Mouse (Mus musculus): ENCODE measurements around the gene Arhgap19. TPM values are rescaled to one million over a fixed set of nuclear protein-coding genes. Genes with fewer than 3 reads are reported as not detected.
A peak's percentile ranks its signal among the peaks of the same experiment; 100 is the strongest.

Gene Arhgap19
- total and polyA plus RNA-seq, 2 experiments, result 1.2 to 1.9 TPM

GRCm38 (mm10) chr19:41796148-41796760 lies 5.6 kb downstream of the Arhgap19 start:
- Histone ChIP-seq H3K36me3 (ENCODE audit: control insufficient read depth, insufficient read depth, low read length) (no peaks in the 10 kb centered on the region), H3K27me3 (ENCODE audit: control insufficient read depth, insufficient read depth, low read length) (no peaks in the 10 kb centered on the region), H3K4me3 (ENCODE audit: insufficient read depth, low read depth, low read length) (no peak overlapping the region), H3K4me1 (ENCODE audit: control insufficient read depth, insufficient read depth, low read length) (no peaks in the 10 kb centered on the region), H3K27ac (replicated peaks; ENCODE audit: insufficient read depth, low read depth, low read length) (no peak overlapping the region), H3K79me2 (ENCODE audit: control insufficient read depth, insufficient read depth, low read length) (no peaks in the 10 kb centered on the region), H3K9ac (ENCODE audit: low read depth, low read length) (no peak overlapping the region)
- no peak for DNase-seq (ENCODE audit: extremely low read depth, low read depth, low spot score)
- TF ChIP-seq CTCF (IDR thresholded peaks at IDR 0.05; ENCODE audit: low read depth, low read length), result no peak
- TF ChIP-seq POLR2A (IDR thresholded peaks at IDR 0.05; ENCODE audit: extremely low read depth, insufficient read depth, low read length), result no peak
- 88% methylated on average over 3 of the region's 3 CpGs for WGBS

- no peaks in the 10 kb centered on the region for H3K36me3 ChIP-seq (ENCODE audit: control insufficient read depth, insufficient read depth, low read length)
- H3K79me2 ChIP-seq (ENCODE audit: control insufficient read depth, insufficient read depth, low read length), result no peaks in the 10 kb centered on the region
- H3K4me1 ChIP-seq (ENCODE audit: control insufficient read depth, insufficient read depth, low read length), result no peaks in the 10 kb centered on the region
- H3K9ac ChIP-seq (ENCODE audit: low read depth, low read length), result no peak overlapping the region
- 96% methylated on average over 6 of the region's 6 CpGs for WGBS
- H3K27me3 ChIP-seq (ENCODE audit: control insufficient read depth, insufficient read depth, low read length), result no peaks in the 10 kb centered on the region
- DNase-seq (ENCODE audit: extremely low read depth, low read depth, low spot score), result no peak
- no peak overlapping the region for H3K4me3 ChIP-seq (ENCODE audit: insufficient read depth, low read depth, low read length)
- H3K27ac ChIP-seq (replicated peaks; ENCODE audit: insufficient read depth, low read depth, low read length), result no peak overlapping the region
- TF ChIP-seq CTCF (IDR thresholded peaks at IDR 0.05; ENCODE audit: low read depth, low read length), result no peak
- no peak for TF ChIP-seq POLR2A (IDR thresholded peaks at IDR 0.05; ENCODE audit: extremely low read depth, insufficient read depth, low read length)
Observed at GRCm38 (mm10) chr19:41794901-41795300, 6.9 kb downstream of the Arhgap19 start.

- Histone ChIP-seq H3K27ac (replicated peaks; ENCODE audit: insufficient read depth, low read depth, low read length) (no peak overlapping the region), H3K79me2 (ENCODE audit: control insufficient read depth, insufficient read depth, low read length) (no peaks in the 10 kb centered on the region), H3K9ac (ENCODE audit: low read depth, low read length) (no peak overlapping the region), H3K4me3 (ENCODE audit: insufficient read depth, low read depth, low read length) (no peak overlapping the region), H3K27me3 (ENCODE audit: control insufficient read depth, insufficient read depth, low read length) (no peaks in the 10 kb centered on the region), H3K4me1 (ENCODE audit: control insufficient read depth, insufficient read depth, low read length) (no peaks in the 10 kb centered on the region), H3K36me3 (ENCODE audit: control insufficient read depth, insufficient read depth, low read length) (no peaks in the 10 kb centered on the region)
- DNase-seq (ENCODE audit: extremely low read depth, low read depth, low spot score), result no peak
- TF ChIP-seq CTCF (IDR thresholded peaks at IDR 0.05; ENCODE audit: low read depth, low read length), result no peak
- TF ChIP-seq POLR2A (IDR thresholded peaks at IDR 0.05; ENCODE audit: extremely low read depth, insufficient read depth, low read length), result no peak
Observed at GRCm38 (mm10) chr19:41794017-41794416, 7.8 kb downstream of the Arhgap19 start.

GRCm38 (mm10) chr19:41792934-41793486 lies 8.8 kb downstream of the Arhgap19 start:
- H3K27me3 ChIP-seq (ENCODE audit: control insufficient read depth, insufficient read depth, low read length), result no peaks in the 10 kb centered on the region
- TF ChIP-seq CTCF (IDR thresholded peaks at IDR 0.05; ENCODE audit: low read depth, low read length) (no peak), POLR2A (IDR thresholded peaks at IDR 0.05; ENCODE audit: extremely low read depth, insufficient read depth, low read length) (no peak)
- H3K36me3 ChIP-seq (ENCODE audit: control insufficient read depth, insufficient read depth, low read length), result no peaks in the 10 kb centered on the region
- DNase-seq (ENCODE audit: extremely low read depth, low read depth, low spot score), result no peak
- H3K4me3 ChIP-seq (ENCODE audit: insufficient read depth, low read depth, low read length), result no peak overlapping the region
- 57% methylated on average over 1 of the region's 1 CpGs for WGBS
- no peaks in the 10 kb centered on the region for H3K79me2 ChIP-seq (ENCODE audit: control insufficient read depth, insufficient read depth, low read length)
- no peak overlapping the region for H3K27ac ChIP-seq (replicated peaks; ENCODE audit: insufficient read depth, low read depth, low read length)
- H3K9ac ChIP-seq (ENCODE audit: low read depth, low read length), result no peak overlapping the region
- no peaks in the 10 kb centered on the region for H3K4me1 ChIP-seq (ENCODE audit: control insufficient read depth, insufficient read depth, low read length)

- H3K27me3 ChIP-seq (ENCODE audit: control insufficient read depth, insufficient read depth, low read length), result no peaks in the 10 kb centered on the region
- H3K4me3 ChIP-seq (ENCODE audit: insufficient read depth, low read depth, low read length), result no peak overlapping the region
- TF ChIP-seq CTCF (IDR thresholded peaks at IDR 0.05; ENCODE audit: low read depth, low read length), result peak; percentile 53
- no peak for TF ChIP-seq POLR2A (IDR thresholded peaks at IDR 0.05; ENCODE audit: extremely low read depth, insufficient read depth, low read length)
- H3K9ac ChIP-seq (ENCODE audit: low read depth, low read length), result no peak overlapping the region
- DNase-seq (ENCODE audit: extremely low read depth, low read depth, low spot score), result no peak
- H3K79me2 ChIP-seq (ENCODE audit: control insufficient read depth, insufficient read depth, low read length), result no peaks in the 10 kb centered on the region
- H3K27ac ChIP-seq (replicated peaks; ENCODE audit: insufficient read depth, low read depth, low read length), result no peak overlapping the region
- no peaks in the 10 kb centered on the region for H3K36me3 ChIP-seq (ENCODE audit: control insufficient read depth, insufficient read depth, low read length)
- WGBS, result 97% methylated on average over 2 of the region's 2 CpGs
- H3K4me1 ChIP-seq (ENCODE audit: control insufficient read depth, insufficient read depth, low read length), result no peaks in the 10 kb centered on the region
Observed at GRCm38 (mm10) chr19:41791384-41791783, 10.5 kb downstream of the Arhgap19 start.

Measured in liver, adult 2 months (tissue).